Mouse (Mus musculus): ENCODE measurements around the gene Olfr1443. TPM values are rescaled to one million over a fixed set of nuclear protein-coding genes. Genes with fewer than 3 reads are reported as not detected.
"Not testable (repeated sequence)": the region's sequence is repeated elsewhere in the genome, so short reads cannot be mapped to it uniquely, and the experiment has no call there.

Olfr1443 gene
- total RNA-seq (2021), result not detected in 2 replicates
- long read RNA-seq, experiment 1, result 0 reads
- long read RNA-seq, experiment 2, result 0 reads

DNA sequence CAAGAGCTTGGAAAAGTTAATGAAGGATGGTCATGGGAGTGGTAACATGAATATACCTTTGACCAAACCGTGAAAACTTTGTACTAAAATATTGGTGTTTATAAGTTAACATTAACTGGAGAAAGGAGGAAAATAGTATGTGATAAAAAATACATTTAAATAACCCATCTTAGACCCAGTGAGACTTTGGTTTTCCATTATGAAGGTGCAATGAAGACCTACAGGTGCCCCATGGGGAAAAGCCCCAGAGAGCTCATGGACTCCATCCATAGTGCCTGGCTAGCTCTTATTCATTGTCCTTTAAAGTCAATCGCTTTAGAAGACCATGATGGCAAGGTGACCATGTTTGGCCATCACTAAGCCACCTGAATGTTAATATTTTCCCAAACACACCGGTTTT is at the start of gene Olfr1443:
Gene Olfr1443 (plus strand): TSS at position 301 of the 400 bp plus-strand sequence.
- DNase-seq, result no peak

DNA sequence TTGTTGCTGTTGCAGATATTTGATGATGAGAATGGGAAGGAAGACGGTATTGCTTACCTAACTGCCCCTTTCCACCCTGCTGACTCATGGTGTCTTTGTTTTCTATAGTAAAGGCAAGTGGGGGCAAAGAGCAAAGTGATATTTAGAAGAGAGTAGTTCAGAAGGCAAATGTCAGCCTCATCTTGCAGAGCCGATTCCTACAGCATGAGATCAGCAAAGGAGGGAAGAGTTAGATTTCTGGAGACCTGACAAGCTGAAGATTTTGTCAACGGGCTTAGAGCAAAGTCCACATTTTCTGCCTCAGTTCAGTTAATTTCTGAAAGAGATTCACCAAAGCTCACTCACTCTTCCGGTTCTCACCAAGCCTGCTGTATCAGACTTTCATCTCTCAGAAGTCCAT is 44.7 kb upstream of the Olfr1443 start, which contains the start of gene Glyat:
Gene Glyat (plus strand): TSS at position 133 of the 400 bp plus-strand sequence.
- DNase-seq, result no peak

DNA sequence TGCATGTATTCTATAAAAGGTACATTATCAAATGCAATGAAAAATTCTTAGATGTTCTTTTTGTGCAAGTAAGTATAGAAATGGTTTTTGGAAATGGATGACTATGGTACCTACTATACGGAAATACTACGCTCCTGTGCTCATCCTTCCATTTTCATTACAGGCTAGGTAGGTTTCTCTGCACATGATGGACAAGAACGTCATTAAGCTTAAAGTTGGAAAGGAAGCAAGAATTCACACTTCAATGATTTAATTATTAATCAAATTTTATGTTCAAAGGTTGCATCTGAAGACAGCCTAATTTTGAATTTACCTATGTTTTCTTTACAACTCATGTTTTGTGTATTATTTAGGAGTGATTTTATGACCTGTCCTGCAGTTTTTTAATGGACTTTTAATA is 43.7 kb upstream of the Olfr1443 start:
- no peak for DNase-seq

DNA sequence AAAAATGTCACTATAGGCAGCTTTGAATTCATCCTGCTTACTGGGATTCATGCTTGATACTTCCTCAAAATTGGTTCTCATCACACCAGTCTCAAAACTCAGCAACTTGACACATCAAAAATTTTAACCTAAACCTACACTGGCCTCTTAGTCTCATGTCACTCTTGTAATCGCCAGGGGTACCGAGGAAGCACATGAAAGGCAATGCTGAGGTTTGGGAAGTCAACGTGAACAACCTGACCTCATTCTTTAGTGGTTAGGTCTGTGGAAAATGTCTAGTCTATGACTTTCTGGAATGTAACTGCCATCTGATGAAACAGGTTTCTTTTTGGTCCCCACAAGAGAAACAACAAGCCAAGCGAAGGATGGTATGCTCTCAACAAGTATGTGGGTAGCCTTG is 42.9 kb upstream of the Olfr1443 start:
- no peak for DNase-seq

DNA sequence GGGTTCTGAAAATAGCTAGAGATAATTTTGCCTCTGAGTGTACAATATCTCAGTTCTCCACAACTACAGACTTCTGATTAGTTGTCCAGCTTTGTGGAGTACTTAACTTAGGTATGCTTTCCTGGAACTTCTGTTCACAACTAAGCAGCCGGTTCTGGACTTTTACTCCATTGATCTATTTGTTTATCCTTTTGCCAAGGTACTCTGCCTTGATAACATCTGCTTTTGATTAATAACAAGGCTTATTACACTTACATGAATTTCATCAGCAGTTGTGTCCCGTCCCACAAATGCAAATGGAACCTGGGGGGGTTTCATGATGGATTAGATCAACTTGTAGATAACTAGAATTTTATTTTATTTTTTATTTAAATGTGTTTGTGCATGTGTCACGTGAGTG is 41.0 kb upstream of the Olfr1443 start:
- DNase-seq, result no peak

DNA sequence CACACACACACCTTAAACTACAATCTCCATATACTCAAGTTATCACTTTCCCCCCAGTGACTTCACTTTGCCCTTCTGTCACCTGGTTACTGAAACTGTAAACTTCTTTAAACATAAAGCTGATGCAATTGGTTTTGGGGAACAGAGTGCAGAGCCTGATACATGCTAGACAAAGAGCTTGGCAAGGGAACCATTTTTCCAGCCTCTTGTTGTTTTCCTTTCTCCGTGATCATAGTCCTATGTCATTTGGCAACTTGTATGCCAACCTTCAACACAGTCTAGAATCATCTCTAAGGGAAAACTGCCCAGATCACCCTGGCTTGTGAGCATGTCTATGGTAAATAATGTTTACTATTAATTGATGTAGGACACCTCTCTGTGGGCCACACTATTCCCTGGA is 39.9 kb upstream of the Olfr1443 start:
- no peak for DNase-seq

DNA sequence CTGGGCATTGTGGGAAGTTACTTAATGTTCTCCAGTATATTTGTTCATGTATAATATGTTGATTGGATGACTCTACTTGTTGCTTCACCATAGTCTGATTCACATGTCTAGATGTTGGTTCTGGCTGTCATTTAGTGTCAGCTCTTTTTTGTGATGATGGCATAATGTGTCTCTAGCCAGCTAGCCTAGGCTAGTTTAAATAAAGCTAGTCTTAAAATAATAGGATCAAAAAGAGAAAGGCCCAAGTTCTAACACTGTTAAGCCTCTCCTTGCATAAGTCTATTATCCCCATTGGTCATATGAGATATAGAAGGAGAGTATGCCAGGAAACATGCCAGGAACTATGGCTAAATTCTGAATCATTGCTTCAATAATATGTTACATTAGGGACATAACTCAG is 28.4 kb upstream of the Olfr1443 start:
- no peak for DNase-seq

DNA sequence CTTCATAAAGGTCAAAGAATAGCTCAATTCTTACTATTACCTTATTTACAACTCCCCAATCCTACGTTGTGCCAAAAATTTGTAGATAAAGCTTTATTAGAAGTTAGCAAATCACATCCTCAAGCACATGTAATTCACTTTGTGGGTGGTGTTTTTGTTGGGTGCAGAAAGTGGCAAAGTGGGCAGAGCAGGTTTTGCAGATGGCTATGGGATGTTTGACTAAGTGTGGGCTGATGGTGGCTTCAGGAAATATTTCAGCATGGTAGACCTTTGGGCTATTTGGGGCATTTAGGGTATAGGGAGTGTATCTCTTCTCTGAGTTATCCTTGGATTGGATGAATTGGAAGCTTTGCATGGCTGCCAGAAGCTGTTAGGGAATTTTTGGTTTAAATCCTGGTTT is 11.8 kb upstream of the Olfr1443 start:
- DNase-seq, result no peak

DNA sequence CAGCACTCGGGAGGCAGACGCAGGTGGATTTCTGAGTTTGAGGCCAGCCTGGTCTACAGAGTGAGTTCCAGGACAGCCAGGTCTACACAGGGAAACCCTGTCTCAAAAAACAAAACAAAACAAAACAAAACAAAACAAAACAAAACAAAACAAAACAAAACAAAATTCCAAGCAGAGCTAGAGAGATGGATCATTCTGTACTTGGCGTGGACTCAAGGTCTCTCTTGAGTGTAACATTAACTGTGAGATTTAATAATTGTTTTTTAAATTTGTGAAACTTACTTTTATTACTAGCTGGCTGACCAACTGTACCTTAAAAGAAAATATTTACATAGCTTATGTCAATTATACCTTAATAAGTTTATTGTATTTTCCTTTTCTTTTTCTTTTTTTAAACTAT is 9.3 kb upstream of the Olfr1443 start:
- DNase-seq, result not testable (repeated sequence)

DNA sequence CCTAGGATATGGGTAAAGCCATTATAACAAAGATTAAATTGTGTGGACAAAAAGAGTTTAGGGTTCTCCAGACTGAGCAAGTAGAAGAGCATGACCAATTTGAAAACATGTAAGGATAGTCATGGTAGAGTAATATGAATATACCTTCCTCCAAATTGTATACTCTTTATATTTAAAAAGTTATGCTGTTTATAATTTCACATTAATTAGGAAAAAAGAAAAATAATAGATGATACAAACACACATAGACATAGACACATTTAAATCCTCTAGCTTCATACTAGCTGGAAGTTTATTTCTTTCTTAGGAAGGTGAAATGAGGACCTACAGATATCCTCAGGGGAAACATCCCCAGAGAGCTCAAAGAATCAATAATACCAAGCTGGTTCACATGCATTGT is 7.8 kb upstream of the Olfr1443 start, which contains the start of gene Olfr1442:
Gene Olfr1442 (plus strand): TSS at position 301 of the 400 bp plus-strand sequence.
- no peak for DNase-seq

DNA sequence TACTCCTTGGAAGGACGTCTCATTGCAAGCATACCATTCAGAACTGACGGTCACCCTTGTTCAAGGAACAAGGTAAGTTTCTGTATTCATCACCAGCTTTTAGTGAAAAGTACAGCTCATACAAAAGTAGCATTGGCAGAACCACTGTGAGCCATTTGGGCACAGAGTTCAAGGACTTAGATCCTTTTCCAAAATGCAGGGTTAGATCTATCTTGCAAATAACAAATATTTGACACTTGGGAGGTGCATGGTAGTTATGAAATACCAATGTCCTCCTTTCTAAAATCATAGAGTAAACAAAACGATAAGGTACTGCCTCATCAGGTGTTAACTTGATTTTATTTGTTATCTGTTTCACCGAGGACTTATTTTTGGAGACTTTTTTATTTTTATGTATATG is 6.9 kb upstream of the Olfr1443 start:
- DNase-seq, result no peak

DNA sequence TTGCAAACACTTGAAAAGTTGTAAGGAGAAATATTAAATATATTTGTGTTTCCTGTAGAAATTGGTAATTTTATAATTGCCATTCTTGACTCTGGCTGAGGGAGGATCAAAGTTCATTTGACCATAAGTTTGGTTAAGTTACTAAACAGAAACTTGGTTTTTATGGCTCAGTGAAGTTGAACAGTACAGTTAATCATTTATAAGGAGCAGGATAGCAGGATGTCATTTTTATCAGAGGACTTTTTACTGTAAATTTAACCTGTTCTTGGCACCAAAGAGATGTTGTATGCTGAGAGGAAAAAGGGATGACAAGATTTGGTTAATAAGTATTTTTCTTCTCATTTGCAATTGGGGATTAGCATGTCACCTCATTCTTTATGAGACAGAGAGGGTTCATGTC is 6.7 kb downstream of the Olfr1443 start:
- DNase-seq, result no peak

DNA sequence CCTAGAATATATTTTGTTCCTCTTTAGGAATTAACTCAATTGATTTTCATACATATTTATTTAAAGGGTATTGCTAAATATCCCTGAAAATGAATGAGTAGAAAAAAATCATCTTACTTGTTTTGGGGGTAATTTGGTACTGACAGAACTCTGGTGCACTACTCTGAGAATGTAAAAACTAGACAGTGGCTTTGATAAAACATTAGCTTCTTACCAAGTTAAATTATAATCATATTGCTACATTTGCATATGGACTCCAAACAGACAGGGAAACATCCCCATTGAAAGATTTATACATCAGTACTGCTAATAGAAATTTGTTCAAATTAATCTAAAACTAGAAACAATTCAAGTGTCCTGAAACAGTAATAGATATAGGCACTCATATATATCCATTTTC is 7.3 kb downstream of the Olfr1443 start:
- no peak for DNase-seq

DNA sequence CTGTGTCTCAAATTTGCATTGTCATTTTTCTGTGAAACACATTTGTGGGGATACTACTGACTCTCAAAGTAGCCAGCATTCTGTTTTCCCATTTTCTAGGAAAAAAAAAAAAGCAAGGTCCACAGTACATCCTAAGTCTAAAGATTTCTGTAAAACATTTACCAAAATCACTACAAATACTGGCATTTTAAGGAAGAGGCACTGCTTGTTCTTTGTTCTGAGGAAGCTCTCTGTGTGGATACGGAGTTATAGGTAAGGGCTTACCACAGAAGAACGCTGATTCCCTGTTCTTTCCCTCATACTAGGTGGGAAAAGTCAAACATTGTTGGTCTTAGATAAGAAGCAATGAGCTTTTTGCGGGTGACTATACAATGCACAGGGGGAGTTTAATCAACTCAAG is 17.7 kb downstream of the Olfr1443 start, which contains the start of gene Keg1:
Gene Keg1 (plus strand): TSS at position 197 of the 400 bp plus-strand sequence.
- no peak for DNase-seq

DNA sequence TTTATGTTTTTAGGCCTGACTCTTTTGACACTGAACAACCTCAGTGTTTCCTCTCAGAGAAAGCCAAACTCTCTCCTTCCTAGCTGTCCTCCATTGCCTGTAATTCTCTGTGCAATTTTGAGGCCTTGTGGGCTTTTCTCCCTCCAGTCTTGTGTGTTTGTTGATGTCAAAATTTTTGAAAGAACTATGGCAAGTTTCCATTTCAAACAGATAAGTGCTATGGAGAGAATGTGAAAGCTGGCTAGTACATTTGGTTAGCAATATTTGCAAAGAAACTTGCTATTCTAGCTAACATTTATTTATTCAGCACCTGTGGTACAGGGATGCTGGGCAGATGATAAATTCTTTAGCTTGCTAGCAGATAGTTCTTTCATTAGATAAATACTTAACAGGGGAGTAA is 18.3 kb downstream of the Olfr1443 start:
- no peak for DNase-seq

DNA sequence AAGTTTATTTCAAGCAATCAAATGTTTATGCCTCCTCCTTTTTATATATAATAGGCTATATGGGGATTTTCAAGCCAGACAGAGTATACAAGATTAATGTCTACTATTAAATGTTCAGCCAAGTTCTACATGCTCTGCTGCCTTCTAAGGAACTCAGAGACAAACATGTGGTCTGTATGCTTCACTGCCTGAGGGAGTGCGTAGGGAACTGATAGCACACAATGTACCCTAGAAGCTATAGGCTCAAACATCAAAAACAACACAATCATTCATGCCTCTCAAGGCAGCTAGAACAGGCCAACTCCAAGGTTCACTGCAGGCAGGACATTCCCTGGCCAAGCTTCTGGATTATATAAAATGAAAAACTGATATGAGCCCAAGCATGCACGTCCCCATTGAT is 30.5 kb downstream of the Olfr1443 start:
- no peak for DNase-seq

DNA sequence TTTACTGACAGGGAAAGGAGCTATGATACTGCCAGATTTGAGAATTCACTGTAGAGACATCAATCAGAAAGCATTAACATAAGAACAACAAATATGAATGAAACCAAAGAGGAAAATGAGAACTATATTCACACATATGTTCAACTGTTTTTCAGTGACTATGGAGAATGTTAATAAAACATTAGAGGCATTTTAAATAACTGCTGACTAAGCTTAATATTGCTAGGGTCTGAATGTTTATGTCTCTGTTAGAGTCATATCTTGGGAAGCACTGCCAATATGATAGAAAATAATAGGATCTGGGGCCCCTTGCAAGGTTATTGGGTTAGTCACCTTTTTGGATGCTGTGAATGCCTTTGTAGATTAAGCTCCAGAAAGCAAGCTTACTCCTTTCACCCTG is 31.1 kb downstream of the Olfr1443 start:
- DNase-seq, result no peak

DNA sequence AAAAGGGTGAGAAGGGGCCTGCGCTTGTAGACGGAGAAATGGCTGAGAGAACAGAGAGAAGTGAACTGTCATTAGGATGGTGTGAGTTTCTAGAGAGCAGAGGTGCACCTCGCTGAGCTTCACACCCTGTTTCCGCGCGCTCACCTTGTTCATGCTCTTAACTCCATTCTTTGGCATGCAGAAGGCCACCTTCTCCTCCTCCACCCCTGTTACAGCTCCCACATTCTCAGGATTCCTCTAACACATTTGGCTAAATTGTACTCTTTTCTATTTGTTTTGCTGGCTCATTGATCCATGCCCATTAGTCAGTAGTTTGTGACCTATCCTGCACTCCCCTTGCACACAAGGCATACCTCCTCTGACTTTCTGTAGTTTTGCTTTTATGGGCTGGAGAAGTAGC is 41.3 kb downstream of the Olfr1443 start:
- no peak for DNase-seq

DNA sequence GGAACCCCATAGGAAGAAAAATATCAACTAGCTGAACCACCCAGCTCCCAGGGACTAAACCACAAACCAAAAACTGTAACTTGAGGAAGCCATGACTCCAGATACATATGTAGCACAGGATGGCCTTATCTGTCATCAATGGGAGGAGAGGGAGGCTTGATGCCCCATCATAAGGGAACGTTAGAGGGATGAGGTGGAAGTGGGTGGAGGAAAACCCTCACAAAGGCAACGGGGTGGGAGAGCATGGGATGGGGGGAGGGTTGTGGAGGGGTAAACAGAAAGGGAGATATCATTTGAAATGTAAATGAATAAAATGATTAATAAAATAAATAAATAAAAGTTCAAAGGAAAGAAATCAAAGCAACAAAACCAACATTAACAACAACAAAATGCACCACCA is 42.6 kb downstream of the Olfr1443 start:
- no peak for DNase-seq

DNA sequence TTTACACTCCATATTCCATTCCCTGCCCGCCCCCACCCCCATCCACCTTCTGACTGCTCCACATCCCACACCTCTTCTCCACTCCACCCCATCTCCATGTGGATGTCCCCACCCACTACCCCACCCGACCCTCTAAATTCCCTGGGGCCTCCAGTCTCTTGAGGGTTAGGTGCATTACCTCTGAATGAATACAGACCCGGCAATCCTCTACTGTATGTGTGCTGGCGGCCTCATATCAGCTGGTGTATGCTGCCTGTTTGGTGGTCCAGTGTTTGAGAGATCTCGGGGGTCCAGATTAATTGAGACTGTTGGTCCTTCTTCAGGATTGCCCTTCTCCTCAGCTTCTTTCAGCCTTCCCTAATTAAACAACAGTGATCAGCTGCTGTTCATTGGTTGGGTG is 43.0 kb downstream of the Olfr1443 start:
- DNase-seq, result not testable (repeated sequence)

DNA sequence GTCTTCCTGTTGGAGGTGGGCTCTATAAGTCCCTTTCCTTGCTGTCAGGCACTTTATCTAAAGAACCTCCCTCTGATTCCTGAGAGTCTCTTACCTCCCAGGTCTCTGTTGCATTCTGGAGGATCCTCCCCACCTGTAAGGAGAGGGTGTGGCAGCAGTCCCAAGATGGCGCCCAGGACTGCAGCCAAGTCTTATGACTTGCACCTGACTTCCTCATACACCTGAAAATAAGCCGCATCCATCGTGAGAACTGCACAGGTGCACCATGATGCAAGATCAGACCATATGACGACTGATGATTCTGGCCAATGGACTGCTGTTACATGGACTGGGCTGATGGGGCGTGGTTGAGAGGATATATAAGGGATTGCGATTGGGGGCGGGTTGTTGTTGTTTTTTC is 43.7 kb downstream of the Olfr1443 start:
- DNase-seq, result not testable (repeated sequence)

DNA sequence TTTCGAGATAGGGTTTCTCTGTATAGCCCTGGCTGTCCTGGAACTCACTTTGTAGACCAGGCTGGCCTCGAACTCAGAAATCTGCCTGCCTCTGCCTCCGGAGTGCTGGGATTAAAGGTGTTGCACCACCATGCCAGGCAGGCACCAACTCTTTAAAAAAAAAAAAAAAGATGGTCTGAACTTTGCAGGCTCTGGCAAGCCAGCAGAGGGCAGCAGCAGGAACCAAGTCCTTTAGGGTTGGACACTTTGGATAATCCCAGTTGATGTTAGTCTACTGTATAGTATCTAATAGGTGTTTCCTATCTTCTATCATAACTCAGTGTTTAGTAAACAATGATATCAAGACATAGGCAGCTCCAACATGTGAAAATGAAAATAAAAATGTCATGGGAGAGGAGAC is 44.4 kb downstream of the Olfr1443 start:
- DNase-seq, result peak; percentile 64

DNA sequence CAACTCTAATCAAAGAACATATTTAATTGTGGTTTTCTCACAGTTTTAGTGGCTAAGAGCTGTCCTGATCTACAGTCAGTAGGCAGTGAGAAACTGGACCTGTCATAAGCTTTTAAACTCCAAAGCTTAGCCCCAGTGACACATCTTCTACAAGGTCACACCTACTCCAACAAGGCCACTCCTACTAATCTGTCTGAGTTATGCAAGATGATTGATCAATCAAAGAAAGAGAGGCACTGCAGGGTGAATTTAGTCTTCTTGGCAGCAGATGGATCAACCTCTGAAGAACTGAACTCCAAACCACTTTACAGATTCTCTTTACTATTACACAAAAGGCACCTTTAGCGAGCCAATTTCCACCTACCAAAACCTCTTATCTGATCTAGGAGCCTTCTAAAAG is 47.9 kb downstream of the Olfr1443 start:
- no peak for DNase-seq

DNA sequence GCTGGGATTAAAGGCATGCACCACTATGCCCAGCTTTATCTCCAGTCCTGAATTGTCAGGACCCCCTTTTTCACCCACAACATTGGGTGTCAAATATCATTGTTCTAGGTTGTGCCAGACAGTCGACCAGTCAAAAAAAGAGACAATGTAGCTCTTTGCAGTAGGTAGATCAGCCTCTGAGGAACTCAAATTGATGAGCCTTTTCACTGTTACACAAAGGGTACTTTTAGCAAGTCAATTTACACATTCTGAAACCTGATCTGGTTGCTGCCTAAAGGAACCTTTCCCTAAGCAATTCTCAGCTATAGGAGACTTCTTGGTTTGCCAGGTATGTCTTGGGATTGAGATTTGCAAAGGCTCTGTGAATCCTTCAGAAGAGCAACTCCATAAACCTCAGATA is 53.1 kb downstream of the Olfr1443 start:
- DNase-seq, result no peak

DNA sequence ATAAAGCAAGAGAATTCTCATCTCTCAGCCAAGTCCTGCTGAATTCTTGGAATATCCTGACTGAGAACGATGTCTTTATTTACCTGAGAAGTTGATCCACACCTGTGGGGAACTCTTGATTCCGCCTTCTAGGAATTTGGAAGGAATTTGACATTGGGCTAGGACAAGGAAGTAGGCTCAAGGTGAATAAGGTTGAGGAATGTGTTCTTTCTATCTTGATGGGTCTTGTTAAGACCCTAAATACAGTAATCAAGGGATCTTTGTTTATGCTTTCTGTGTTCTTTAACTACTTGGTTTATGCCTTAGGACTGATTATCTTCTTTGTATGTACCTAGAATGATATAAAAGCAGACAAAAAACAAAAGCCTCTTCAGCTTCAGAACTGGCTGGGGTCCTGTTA is 54.0 kb downstream of the Olfr1443 start:
- no peak for DNase-seq

Data from adrenal gland, postnatal 14 days (tissue).